Mouse (Mus musculus): ENCODE measurements around the gene Gm21118.
"Not testable (repeated sequence)": the region's sequence is repeated elsewhere in the genome, so short reads cannot be mapped to it uniquely, and the experiment has no call there.

The Gm21118 gene

GRCm38 (mm10) chrY:70273542-70273941, at the start of gene Gm21118:
Gene Gm21118 (minus strand): TSS chrY:70273642.
- DNase-seq, result not testable (repeated sequence)

GRCm38 (mm10) chrY:70303187-70303586, 29.7 kb upstream of the Gm21118 start, which contains the start of the genes Gm29423 and Gm29644:
Gene Gm29423 (minus strand): TSS chrY:70303287.
Gene Gm29644 (minus strand): TSS chrY:70303343.
- not testable (repeated sequence) for DNase-seq
